Mouse (Mus musculus) small intestine, adult 2 months (tissue): ENCODE measurements around the gene Prl8a9.

Experiments
- CTCF ChIP-seq: fragments of 200-500 bp; IDR thresholded peaks from 2 replicates; pipeline ENCODE4 v1.5.1; 2012; ENCODE audit warnings: low read depth, mild to moderate bottlenecking, control low read depth, inconsistent platforms, low read length, moderate library complexity, mixed read lengths; ENCODE audit not compliant: insufficient replicate concordance, insufficient read length; ENCODE audit errors: extremely low read depth
- POLR2A ChIP-seq: fragments of 200-500 bp; IDR thresholded peaks from 2 replicates; pipeline ENCODE4 v1.6.1; 2012; ENCODE audit warnings: low read depth, mild to moderate bottlenecking, control low read depth, inconsistent platforms, low read length, moderate library complexity

- TF ChIP-seq CTCF (no peak), POLR2A (no peak)
These were observed 41.2 kb downstream of the Prl8a9 start for GRCm38 (mm10) chr13:27523156-27523555.
